Mouse (Mus musculus) 3134 (cell line): ENCODE data around the gene Trex2.

Experiments used
- DNase-seq: peaks from one replicate; pipeline ENCODE4 v3.0.0-alpha.2; 2011; ENCODE audit warnings: low spot score; ENCODE audit not compliant: insufficient read length; ENCODE audit errors: extremely low read depth

The Trex2 gene

GRCm38 (mm10) chrX:73435252-73435651 is at the start of gene Trex2:
Gene Trex2 (minus strand): TSS chrX:73435344.
- no peak for DNase-seq

- DNase-seq: no peak
Measured at GRCm38 (mm10) chrX:73484870-73485269, 49.7 kb upstream of the Trex2 start.

- no peak for DNase-seq
Measured at GRCm38 (mm10) chrX:73484076-73484475, 48.9 kb upstream of the Trex2 start.

GRCm38 (mm10) chrX:73483484-73483810 is 48.3 kb upstream of the Trex2 start, which contains the start of gene Bgn:
Gene Bgn (plus strand): TSS chrX:73483602.
- no peak for DNase-seq

GRCm38 (mm10) chrX:73482643-73483483 is 47.7 kb upstream of the Trex2 start:
- DNase-seq: no peak

GRCm38 (mm10) chrX:73480334-73480733 is 45.2 kb upstream of the Trex2 start:
- no peak for DNase-seq

- no peak for DNase-seq
Measured at GRCm38 (mm10) chrX:73479656-73480055, 44.5 kb upstream of the Trex2 start.

GRCm38 (mm10) chrX:73477500-73477899 is 42.4 kb upstream of the Trex2 start:
- no peak for DNase-seq

- peak; percentile 76 for DNase-seq
Measured at GRCm38 (mm10) chrX:73476621-73477020, 41.5 kb upstream of the Trex2 start.

GRCm38 (mm10) chrX:73475658-73476256 is 40.6 kb upstream of the Trex2 start:
- DNase-seq: no peak

- DNase-seq: no peak
Measured at GRCm38 (mm10) chrX:73474340-73475165, 39.4 kb upstream of the Trex2 start.

GRCm38 (mm10) chrX:73471764-73472163 is 36.6 kb upstream of the Trex2 start:
- DNase-seq: no peak

GRCm38 (mm10) chrX:73468752-73469151 is 33.6 kb upstream of the Trex2 start:
- no peak for DNase-seq

- DNase-seq: no peak
Measured at GRCm38 (mm10) chrX:73468330-73468729, 33.2 kb upstream of the Trex2 start.

GRCm38 (mm10) chrX:73467446-73468241 is 32.5 kb upstream of the Trex2 start:
- peak; percentile 37 for DNase-seq

GRCm38 (mm10) chrX:73465483-73466186 is 30.5 kb upstream of the Trex2 start:
- DNase-seq: peak; percentile 62

- DNase-seq: no peak
Measured at GRCm38 (mm10) chrX:73460792-73461191, 25.6 kb upstream of the Trex2 start.

- peak; percentile 99 for DNase-seq
Measured at GRCm38 (mm10) chrX:73458877-73459392, 23.8 kb upstream of the Trex2 start, which contains the start of gene Haus7. Gene Haus7 (minus strand): TSS chrX:73459044.

GRCm38 (mm10) chrX:73451949-73452348 is 16.8 kb upstream of the Trex2 start:
- DNase-seq: no peak

- DNase-seq: no peak
Measured at GRCm38 (mm10) chrX:73441428-73441827, 6.3 kb upstream of the Trex2 start.
